Mouse (Mus musculus): Measurements from ENCODE around the gene Hnrnpm. TPM values are rescaled to one million over a fixed set of nuclear protein-coding genes. Genes with fewer than 3 reads are reported as not detected.

Gene Hnrnpm
- polyA plus RNA-seq, 1 experiment = 320 TPM

GRCm38 (mm10) chr17:33714779-33715178 lies 28.1 kb upstream of the Hnrnpm start:
- Histone ChIP-seq H3K4me3 (ENCODE audit: insufficient read depth, low read length) (no peak overlapping the region), H3K4me1 (ENCODE audit: control insufficient read depth, insufficient read depth, low read length) (peaks cover 10% of the 10 kb centered on the region), H3K27ac (ENCODE audit: insufficient read depth, low read depth, low read length) (no peak overlapping the region)
- no peak for TF ChIP-seq POLR2A (IDR thresholded peaks at IDR 0.05; ENCODE audit: borderline replicate concordance, low read depth, low read length)
- no peak for TF ChIP-seq CTCF (IDR thresholded peaks at IDR 0.05; ENCODE audit: low read depth, low read length)

DNA sequence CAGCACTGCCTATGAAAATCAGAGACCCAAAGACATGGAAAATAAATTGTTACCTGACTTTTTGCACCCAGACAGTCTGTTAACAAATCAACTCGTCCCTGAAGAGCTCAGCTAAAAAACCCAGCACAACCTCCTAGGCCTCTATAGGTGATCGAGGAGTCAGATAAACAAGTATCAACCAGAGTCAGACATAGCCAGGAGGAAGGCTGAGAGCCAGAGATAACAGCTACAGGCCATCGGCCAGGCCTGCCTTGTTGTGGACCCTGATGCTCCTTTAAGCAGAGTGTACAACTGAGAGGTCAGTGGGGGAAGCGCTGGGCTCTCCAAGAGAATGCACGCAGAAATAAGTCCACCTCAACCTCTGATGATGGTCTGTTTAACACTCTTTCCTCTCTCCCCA lies 26.6 kb upstream of the Hnrnpm start:
- TF ChIP-seq POLR2A (IDR thresholded peaks at IDR 0.05; ENCODE audit: borderline replicate concordance, low read depth, low read length) (no peak), CTCF (IDR thresholded peaks at IDR 0.05; ENCODE audit: low read depth, low read length) (no peak)
- Histone ChIP-seq H3K4me3 (ENCODE audit: insufficient read depth, low read length) (no peak overlapping the region), H3K27ac (ENCODE audit: insufficient read depth, low read depth, low read length) (no peak overlapping the region), H3K4me1 (ENCODE audit: control insufficient read depth, insufficient read depth, low read length) (peaks cover 10% of the 10 kb centered on the region)

GRCm38 (mm10) chr17:33709834-33710233 lies 23.2 kb upstream of the Hnrnpm start:
- Histone ChIP-seq H3K27ac (ENCODE audit: insufficient read depth, low read depth, low read length) (no peak overlapping the region), H3K4me3 (ENCODE audit: insufficient read depth, low read length) (no peak overlapping the region), H3K4me1 (ENCODE audit: control insufficient read depth, insufficient read depth, low read length) (peaks cover 4% of the 10 kb centered on the region; the same call in 1 of the 2 replicates)
- TF ChIP-seq CTCF (IDR thresholded peaks at IDR 0.05; ENCODE audit: low read depth, low read length) = no peak
- no peak for TF ChIP-seq POLR2A (IDR thresholded peaks at IDR 0.05; ENCODE audit: borderline replicate concordance, low read depth, low read length)

DNA sequence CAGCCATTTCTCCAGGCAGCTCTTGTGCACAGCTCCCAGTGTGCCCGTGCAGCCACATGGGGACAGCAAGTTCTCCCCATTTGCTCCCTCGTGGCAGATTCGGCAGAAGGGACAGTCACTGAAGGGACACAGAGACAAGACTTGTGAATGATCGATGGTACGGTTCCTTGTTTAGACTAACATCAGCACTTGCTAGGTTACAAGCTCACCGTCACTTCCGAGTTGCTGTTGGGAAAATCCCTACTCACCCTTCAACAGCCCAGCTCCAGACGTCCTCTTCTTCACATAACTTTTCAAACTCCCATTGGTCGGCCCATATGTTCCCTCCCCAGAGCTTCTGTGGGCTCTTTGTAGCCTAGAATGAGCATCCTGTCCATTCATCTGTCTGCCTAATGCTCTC lies 16.4 kb upstream of the Hnrnpm start:
- Histone ChIP-seq H3K4me1 (ENCODE audit: control insufficient read depth, insufficient read depth, low read length) (peaks cover 7% of the 10 kb centered on the region), H3K4me3 (ENCODE audit: insufficient read depth, low read length) (no peak overlapping the region), H3K27ac (ENCODE audit: insufficient read depth, low read depth, low read length) (no peak overlapping the region)
- no peak for TF ChIP-seq CTCF (IDR thresholded peaks at IDR 0.05; ENCODE audit: low read depth, low read length)
- TF ChIP-seq POLR2A (IDR thresholded peaks at IDR 0.05; ENCODE audit: borderline replicate concordance, low read depth, low read length) = no peak

DNA sequence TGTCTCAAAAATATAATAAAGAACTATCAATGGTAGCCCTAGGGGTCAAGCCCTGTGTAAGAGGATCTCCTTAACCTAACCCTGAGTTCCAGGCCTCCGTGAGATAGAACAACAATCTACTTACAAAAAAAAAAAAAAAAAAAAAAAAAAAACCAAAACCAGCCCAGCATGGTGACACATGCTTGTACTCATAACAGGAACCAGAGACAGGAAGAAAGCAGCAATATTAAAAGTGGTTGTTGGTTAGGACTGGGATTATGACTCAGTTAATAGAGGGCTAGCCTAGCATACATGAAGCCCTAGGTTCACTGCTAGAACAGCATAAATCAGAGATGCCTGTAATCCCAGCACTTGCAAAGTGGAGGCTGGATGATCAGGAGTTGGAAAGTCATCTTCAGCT lies 15.5 kb upstream of the Hnrnpm start:
- Histone ChIP-seq H3K4me1 (ENCODE audit: control insufficient read depth, insufficient read depth, low read length) (peaks cover 7% of the 10 kb centered on the region), H3K4me3 (ENCODE audit: insufficient read depth, low read length) (no peak overlapping the region), H3K27ac (ENCODE audit: insufficient read depth, low read depth, low read length) (no peak overlapping the region)
- TF ChIP-seq CTCF (IDR thresholded peaks at IDR 0.05; ENCODE audit: low read depth, low read length) (no peak), POLR2A (IDR thresholded peaks at IDR 0.05; ENCODE audit: borderline replicate concordance, low read depth, low read length) (no peak)

- Histone ChIP-seq H3K4me1 (ENCODE audit: control insufficient read depth, insufficient read depth, low read length) (no peaks in the 10 kb centered on the region), H3K4me3 (ENCODE audit: insufficient read depth, low read length) (no peak overlapping the region), H3K27ac (ENCODE audit: insufficient read depth, low read depth, low read length) (no peak overlapping the region)
- TF ChIP-seq CTCF (IDR thresholded peaks at IDR 0.05; ENCODE audit: low read depth, low read length) (no peak), POLR2A (IDR thresholded peaks at IDR 0.05; ENCODE audit: borderline replicate concordance, low read depth, low read length) (no peak)
These were observed 8.8 kb upstream of the Hnrnpm start for GRCm38 (mm10) chr17:33695471-33695870.

DNA sequence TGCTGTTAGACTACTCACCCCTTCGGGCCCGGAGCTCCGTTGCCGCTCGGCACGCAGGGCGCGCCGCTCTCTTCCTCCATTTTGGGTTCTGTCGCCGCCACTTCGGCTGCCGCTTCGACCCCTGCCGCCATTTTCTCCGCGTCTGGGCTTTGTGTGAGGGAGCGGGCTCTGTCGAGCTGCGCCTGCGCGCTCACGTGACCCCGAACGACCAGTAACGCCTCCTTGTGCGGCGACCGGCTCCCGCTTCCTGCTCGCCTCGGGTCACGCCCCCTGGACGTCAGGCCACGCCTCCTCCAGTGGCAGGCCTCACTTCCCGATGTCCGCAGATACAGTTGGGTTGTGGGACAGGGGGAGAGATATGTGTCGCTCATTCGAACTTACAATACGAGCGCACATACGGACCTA lies 1.4 kb downstream of the Hnrnpm start:
- TF ChIP-seq CTCF (IDR thresholded peaks at IDR 0.05; ENCODE audit: low read depth, low read length) = no peak
- Histone ChIP-seq H3K27ac (ENCODE audit: insufficient read depth, low read depth, low read length) (peak overlapping the region; percentile 74), H3K4me3 (ENCODE audit: insufficient read depth, low read length) (peak overlapping the region; percentile 81), H3K4me1 (ENCODE audit: control insufficient read depth, insufficient read depth, low read length) (peaks cover 14% of the 10 kb centered on the region)

DNA sequence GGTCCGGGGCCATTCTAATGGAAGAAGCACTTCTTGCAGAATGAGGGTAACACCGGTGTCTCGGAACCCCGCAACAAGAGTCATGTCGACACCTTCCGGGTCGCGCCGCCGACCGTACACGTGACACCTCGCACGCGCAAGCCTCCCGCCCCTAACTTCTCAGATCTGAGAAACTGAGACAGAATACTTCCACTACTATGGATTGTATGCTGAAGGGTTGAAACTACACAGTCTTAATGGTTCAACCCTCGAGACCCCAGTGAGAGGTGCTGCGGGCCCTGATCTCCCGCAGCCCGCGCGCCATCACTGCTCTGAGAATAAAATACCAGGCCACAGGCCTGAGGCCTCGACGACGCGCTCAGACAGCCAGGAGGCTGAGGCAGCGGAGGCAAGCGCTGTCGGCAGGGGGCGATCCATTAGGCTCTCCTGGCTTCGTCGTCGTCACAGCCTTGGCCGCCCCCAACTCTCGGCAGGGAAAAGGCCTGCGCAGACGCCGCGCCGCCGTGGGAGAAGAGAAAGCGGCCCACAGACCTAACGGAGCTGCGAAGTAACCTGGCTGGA lies 1.9 kb downstream of the Hnrnpm start:
- no peak for TF ChIP-seq POLR2A (IDR thresholded peaks at IDR 0.05; ENCODE audit: borderline replicate concordance, low read depth, low read length)
- TF ChIP-seq CTCF (IDR thresholded peaks at IDR 0.05; ENCODE audit: low read depth, low read length) = no peak
- Histone ChIP-seq H3K4me1 (ENCODE audit: control insufficient read depth, insufficient read depth, low read length) (peaks cover 14% of the 10 kb centered on the region), H3K27ac (ENCODE audit: insufficient read depth, low read depth, low read length) (peak overlapping the region; percentile 74), H3K4me3 (ENCODE audit: insufficient read depth, low read length) (peak overlapping the region; percentile 81)

GRCm38 (mm10) chr17:33681767-33682166 lies 4.9 kb downstream of the Hnrnpm start:
- TF ChIP-seq POLR2A (IDR thresholded peaks at IDR 0.05; ENCODE audit: borderline replicate concordance, low read depth, low read length) = no peak
- TF ChIP-seq CTCF (IDR thresholded peaks at IDR 0.05; ENCODE audit: low read depth, low read length) = no peak
- peaks cover 27% of the 10 kb centered on the region for H3K4me1 ChIP-seq (ENCODE audit: control insufficient read depth, insufficient read depth, low read length)
- H3K27ac ChIP-seq (ENCODE audit: insufficient read depth, low read depth, low read length) = no peak overlapping the region
- no peak overlapping the region for H3K4me3 ChIP-seq (ENCODE audit: insufficient read depth, low read length)

DNA sequence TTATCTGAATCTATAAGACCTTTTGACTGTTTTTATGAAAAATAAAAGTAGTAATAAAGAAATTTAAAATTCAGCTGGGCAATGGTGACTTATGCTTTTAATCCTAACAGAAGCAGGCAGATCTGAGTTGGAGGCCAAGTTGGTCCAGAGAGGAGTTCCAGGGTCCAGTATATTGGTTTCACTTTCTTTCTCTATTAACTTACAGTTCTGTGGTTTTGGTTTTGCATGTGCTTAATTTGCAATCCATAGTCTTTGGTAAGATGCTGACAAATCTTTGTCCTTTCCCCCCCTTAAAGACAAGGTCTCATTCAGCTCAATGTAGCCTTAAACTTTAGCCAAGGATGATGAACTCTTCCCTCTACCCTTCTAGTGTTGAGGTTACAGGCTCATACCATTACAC lies 7.9 kb downstream of the Hnrnpm start:
- H3K4me3 ChIP-seq (ENCODE audit: insufficient read depth, low read length) = no peak overlapping the region

GRCm38 (mm10) chr17:33676086-33676485 lies 10.6 kb downstream of the Hnrnpm start:
- Histone ChIP-seq H3K4me3 (ENCODE audit: insufficient read depth, low read length) (no peak overlapping the region), H3K4me1 (ENCODE audit: control insufficient read depth, insufficient read depth, low read length) (peaks cover 22% of the 10 kb centered on the region), H3K27ac (ENCODE audit: insufficient read depth, low read depth, low read length) (no peak overlapping the region)

More for the DNA sequence above, 7.9 kb downstream of the Hnrnpm start:
- H3K27ac ChIP-seq (ENCODE audit: insufficient read depth, low read depth, low read length) = no peak overlapping the region
- no peak for TF ChIP-seq CTCF (IDR thresholded peaks at IDR 0.05; ENCODE audit: low read depth, low read length)
- TF ChIP-seq POLR2A (IDR thresholded peaks at IDR 0.05; ENCODE audit: borderline replicate concordance, low read depth, low read length) = no peak
- H3K4me1 ChIP-seq (ENCODE audit: control insufficient read depth, insufficient read depth, low read length) = peaks cover 29% of the 10 kb centered on the region

More at GRCm38 (mm10) chr17:33676086-33676485, 10.6 kb downstream of the Hnrnpm start:
- TF ChIP-seq POLR2A (IDR thresholded peaks at IDR 0.05; ENCODE audit: borderline replicate concordance, low read depth, low read length) (no peak), CTCF (IDR thresholded peaks at IDR 0.05; ENCODE audit: low read depth, low read length) (no peak)
